Mouse (Mus musculus) urinary bladder, postnatal 10 days (tissue): ENCODE measurements around the gene Usp4.

Source experiments
- DNase-seq: peaks from one replicate; pipeline ENCODE4 v3.0.0; 2022; ENCODE audit warnings: low spot score

Gene Usp4

DNA sequence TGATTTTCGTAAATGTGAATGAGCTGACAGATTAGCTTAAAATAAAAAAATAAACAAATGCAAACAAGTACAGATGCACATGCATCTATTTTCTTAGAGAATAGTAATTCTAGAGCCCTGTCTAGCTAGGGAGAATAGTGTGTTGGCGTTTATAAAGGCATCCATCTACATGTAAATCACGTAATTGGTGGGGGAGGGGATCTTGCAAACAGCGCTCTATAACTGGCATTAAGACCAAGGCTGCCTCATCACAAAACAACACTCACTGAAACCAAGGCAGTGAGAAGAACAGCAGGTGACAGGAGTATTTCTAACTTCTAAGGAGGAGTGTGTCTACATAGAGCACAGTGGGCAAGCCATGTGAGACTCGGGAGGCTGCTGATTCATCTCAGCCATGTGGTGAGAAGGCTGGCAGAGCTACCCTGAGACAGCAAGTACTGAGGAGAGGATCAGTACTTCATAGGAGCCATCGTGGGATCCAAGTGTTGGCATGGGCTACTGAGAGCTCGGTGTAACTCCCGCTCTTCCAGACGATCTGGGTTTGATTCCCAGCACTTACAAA lies 63.8 kb downstream of the Usp4 start:
- DNase-seq, result no peak

DNA sequence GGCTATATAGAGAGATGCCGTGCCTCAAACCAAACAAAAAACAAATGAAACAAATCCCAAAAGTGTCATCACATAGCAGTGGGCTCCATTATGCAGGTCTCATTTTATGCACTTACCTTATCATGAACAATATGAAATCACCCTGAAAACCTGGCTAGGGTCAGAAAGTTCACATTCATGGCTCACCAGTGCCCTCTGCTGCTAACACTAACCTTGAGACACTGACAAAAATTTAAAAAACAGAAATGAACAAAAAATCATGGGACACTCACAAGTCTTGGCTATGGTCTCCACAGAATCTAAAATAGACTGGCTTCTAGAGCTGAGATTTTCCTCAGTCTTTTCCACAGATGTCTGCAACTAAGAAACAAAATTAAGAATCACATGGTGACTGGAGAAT lies 64.6 kb downstream of the Usp4 start:
- DNase-seq, result no peak

DNA sequence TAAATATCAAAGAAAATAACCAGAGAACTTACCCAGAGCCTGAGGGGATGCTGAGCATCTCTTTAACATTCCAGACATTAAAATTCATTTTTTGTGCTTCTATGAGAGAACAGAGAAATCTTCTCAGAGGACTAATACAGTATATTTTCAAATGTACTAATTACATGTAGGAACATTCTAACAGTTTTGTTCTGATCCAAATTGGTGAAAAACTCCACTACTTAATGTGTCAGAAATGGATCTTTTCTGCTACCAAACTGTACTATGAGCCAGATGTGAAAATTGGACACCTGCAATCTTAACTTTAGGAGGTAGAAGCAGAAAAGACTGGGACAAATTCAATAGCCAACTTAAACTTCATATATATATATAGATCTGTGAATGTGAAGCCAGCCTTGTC lies 80.7 kb downstream of the Usp4 start, which contains the start of gene Ccdc36:
Gene Ccdc36, minus strand, starts transcription at position 101 of the 400 bp plus-strand sequence.
- no peak for DNase-seq

DNA sequence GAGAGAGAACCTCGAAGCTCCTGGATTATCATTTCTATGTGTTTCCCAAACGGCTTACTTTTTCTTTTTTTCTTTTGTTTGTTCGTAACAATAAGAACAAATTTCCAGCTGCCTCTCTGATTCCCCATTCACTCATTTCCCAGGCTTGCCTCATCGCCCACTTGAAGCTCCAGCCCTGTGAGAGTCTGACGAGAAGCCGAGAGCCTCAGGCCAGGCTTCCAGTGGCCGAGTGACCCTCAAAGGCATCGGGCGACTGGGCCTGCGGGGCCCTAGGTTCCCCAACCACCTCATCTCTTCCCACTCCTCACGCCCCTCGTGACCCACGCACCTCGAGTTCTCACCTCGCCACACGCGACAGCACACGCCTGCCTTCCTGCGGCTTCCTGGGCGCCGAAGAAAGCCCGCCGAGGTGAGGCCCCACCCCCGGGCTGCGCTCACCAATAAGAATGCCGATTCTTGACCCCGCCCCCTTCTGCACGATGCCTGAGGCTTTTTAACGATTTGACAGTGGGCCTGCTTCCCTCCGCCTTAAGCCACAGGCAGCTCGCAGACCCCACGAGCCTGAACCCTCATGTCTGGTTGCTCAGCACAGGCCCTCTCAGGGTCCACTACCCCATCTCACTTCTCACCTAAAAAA lies 83.9 kb downstream of the Usp4 start:
- DNase-seq, result no peak

DNA sequence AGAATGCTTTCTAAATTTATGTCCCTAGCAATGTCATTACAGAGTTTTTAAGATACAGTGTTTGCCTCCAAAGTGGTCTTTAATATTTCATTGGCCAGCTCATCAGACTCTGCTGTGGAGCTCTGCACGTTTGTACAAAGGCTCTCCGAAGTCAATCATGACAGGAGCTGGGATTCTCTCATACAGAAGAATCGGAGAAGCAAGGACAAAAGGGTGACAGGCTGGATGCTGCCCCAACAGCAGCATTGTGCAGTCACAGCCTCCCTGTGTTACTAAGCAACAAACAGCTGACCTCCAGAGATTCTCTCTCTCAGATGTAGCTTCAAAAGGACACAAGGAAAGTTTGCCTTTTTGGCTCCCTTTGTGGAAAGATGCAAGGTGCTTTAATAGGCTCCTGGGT lies 88.5 kb downstream of the Usp4 start, which contains the start of gene BC048562:
Gene BC048562, plus strand, starts transcription at position 301 of the 400 bp plus-strand sequence.
- DNase-seq, result no peak

DNA sequence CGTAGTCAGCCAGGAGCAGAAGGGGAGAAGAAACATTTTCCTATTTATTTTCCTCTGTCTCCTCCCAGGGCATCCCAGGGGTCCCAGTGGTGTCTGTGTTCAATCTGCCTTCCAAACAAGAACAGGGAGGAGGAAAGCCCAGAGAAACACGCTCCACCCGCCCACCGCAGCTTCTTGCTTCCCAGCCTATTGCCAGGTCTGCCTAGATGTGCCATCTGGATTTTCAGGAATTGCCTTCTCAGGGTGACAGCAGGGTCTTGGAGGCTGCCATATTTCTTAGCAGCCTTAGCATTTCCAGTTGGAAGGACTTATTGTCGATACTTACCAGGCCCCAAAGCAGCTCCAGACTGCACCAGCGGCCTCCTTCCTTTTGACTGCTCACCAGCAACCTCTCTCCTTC lies 91.5 kb downstream of the Usp4 start:
- DNase-seq, result no peak

DNA sequence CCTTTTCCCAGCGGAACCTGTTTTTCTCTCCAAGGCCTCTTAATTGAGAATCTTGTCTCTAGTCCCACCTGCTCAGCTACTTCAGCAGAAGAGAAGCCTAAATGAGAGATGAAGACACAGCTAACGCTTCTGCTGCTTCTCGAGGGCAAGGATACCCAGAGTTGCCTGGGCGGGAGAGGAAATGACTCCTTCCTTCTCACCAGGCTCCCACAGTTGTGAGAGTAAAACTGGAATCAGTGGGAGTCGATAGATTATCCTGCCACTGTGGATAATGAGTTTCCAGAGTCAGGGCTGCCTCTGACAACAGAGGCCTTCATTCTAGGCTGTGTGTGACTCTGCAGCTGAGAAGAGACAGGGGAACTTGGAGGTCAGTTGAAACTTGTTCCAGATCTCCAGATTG lies 92.8 kb downstream of the Usp4 start:
- no peak for DNase-seq

DNA sequence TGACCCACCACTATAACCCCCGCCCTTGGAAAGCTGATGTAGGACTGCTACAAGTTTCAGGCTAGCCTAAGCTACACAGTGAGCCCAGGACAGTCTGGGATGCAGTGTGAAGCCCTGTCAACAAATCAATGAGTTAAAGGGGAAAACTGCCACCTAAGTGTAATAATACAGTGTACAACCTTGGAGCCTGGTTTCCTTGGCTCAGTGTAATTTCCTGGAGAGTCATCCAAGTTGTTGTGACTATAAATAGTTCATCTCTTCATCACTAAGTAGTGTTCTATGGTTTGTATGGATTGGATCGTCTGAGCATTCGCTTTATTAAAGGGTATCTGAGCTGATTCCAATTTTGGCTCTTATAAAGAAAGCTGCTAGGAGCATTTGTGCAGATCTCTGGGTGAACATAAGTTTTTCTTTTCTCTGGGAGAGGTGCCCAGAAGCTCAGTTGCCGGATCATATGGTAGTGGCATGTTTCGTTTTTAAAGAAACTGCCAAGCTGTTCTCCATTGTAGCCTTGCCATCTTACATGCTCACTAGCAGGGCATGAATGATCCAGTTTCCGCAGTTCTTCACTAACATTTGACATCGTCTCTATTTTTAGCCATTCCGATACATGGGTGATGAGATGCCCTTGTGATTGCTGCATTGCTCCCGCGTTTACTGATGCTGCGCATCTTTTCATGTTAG lies 93.7 kb downstream of the Usp4 start:
- no peak for DNase-seq
